Mouse (Mus musculus) liver, embryonic 12.5 days (tissue): ENCODE results near the gene Ets1. TPM values are rescaled to one million over a fixed set of nuclear protein-coding genes. Genes with fewer than 3 reads are reported as not detected.

Experiments used
- ATAC-seq: fragments of 200-750 bp; cut with Nextera tagmentation; 2 replicates; pipeline ENCODE4 v1.8.0; 2017; ENCODE audit warnings: moderate number of reproducible peaks, mild to moderate bottlenecking, moderate library complexity
- H3K27ac ChIP-seq: fragments of 300-500 bp; sonication (generic); 2 replicates; pipeline ENCODE4 v1.5.1; 2016; ENCODE audit warnings: mild to moderate bottlenecking
- H3K27me3 ChIP-seq: fragments of 300-500 bp; sonication (generic); replicated peaks from 2 replicates; pipeline ENCODE4 v1.6.1; 2016; ENCODE audit warnings: mild to moderate bottlenecking, moderate library complexity
- H3K36me3 ChIP-seq: fragments of 300-500 bp; sonication (generic); 2 replicates; pipeline ENCODE4 v1.6.1; 2016; ENCODE audit warnings: mild to moderate bottlenecking, moderate library complexity
- H3K4me1 ChIP-seq: fragments of 300-500 bp; sonication (generic); 2 replicates; pipeline ENCODE4 v1.6.1; 2016
- H3K4me2 ChIP-seq: fragments of 300-500 bp; sonication (generic); 2 replicates; pipeline ENCODE4 v1.6.1; 2016; ENCODE audit warnings: mild to moderate bottlenecking, moderate library complexity
- H3K4me3 ChIP-seq: fragments of 300-500 bp; sonication (generic); 2 replicates; pipeline ENCODE4 v1.5.1; 2016; ENCODE audit warnings: mild to moderate bottlenecking, moderate library complexity
- H3K9ac ChIP-seq: fragments of 300-500 bp; sonication (generic); 2 replicates; pipeline ENCODE4 v1.6.1; 2016; ENCODE audit warnings: mild to moderate bottlenecking, moderate library complexity
- H3K9me3 ChIP-seq: fragments of 300-500 bp; sonication (generic); replicated peaks from 2 replicates; pipeline ENCODE4 v1.6.1; 2016; ENCODE audit warnings: mild to moderate bottlenecking, moderate library complexity
- WGBS: fragments of 180-500 bp; shearing (Covaris S2); methylation state at CpG from one replicate; pipeline ENCODE4 v1.1.7; 2016; ENCODE audit not compliant: insufficient replicate concordance; 5-methylcytosine and 5-hydroxymethylcytosine counted together
- polyA plus RNA-seq: library from polyadenylated mRNA; unstranded; fragments of >200 nt; fragmentation: Nextera tagmentation; extraction: Ambion mirVana; gene quantifications from 2 replicates; pipeline ENCODE4 v1.2.1, GENCODE M21; 2016

Ets1 gene
- polyA plus RNA-seq, 1 experiment from 2014 or later, result 24.2 TPM

DNA sequence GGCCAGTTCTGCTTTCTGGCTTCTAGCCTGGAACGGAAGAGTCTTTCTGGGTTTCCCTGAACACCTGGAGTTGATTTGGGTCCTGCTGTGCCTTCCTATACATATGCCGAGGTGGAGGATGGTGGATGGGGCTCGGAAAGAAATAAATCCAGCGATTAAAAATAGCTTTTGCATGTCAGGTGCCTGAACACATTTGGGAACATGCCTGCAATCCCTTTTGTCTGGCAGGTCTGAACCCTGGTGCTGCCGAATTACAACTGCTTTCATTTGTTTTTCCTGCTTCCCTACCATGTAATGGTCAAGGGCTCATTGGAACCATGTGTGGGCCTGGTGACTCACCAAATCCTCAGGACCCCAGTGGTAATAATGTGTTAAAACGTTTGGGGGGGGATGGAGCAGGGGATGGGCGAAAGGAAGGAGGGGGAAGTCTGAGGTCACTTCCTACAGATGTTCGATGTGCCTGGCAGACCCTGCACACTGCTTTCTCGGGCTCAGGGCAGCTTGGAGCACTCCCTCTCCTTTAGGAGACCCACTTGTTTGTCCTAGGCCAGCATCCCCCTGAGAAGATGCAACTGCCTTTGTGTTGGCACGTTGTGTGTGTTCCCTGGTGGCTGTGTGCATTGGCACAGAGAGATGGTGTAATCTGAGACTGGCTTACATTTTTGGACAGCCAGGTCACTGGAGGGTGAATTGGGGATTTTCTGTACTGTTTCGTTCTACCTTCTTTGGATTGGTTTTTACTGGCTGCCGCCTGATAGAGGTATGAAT is 84.4 kb downstream of the Ets1 start:
- Histone ChIP-seq H3K4me3 (no peak overlapping the region), H3K9me3 (no peaks in the 10 kb centered on the region), H3K27me3 (no peaks in the 10 kb centered on the region), H3K27ac (no peak overlapping the region), H3K4me1 (peaks cover 25% of the 10 kb centered on the region), H3K4me2 (no peak overlapping the region), H3K9ac (no peak overlapping the region), H3K36me3 (no peaks in the 10 kb centered on the region)
- WGBS, result 31% methylated on average over 12 of the region's 12 CpGs
- ATAC-seq, result no peak

DNA sequence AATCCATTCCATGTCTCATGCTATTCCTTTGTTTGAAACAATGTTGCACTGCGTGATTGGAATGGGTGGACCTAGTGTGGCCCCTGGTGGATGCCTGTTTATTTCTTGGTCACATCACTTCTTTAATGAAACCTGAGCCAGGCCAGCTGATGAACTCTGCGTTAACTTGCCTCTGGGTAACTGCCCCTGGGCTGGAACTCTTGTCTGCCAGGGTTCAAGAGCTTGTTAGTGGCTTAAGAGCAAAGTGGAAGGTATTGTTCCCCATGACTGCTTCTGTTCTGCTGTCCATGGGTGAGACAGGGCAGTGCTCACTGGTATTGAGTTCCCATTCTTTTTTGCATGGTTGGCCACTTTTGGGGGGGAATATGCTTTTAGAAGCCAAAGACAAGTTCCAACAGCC is 85.1 kb downstream of the Ets1 start:
- H3K27me3 ChIP-seq, result no peaks in the 10 kb centered on the region
- H3K36me3 ChIP-seq, result no peaks in the 10 kb centered on the region
- 57% methylated on average over 2 of the region's 2 CpGs for WGBS
- H3K9me3 ChIP-seq, result no peaks in the 10 kb centered on the region
- H3K4me2 ChIP-seq, result no peak overlapping the region
- peaks cover 25% of the 10 kb centered on the region for H3K4me1 ChIP-seq
- H3K4me3 ChIP-seq, result no peak overlapping the region
- H3K9ac ChIP-seq, result no peak overlapping the region
- no peak overlapping the region for H3K27ac ChIP-seq
- ATAC-seq, result no peak

DNA sequence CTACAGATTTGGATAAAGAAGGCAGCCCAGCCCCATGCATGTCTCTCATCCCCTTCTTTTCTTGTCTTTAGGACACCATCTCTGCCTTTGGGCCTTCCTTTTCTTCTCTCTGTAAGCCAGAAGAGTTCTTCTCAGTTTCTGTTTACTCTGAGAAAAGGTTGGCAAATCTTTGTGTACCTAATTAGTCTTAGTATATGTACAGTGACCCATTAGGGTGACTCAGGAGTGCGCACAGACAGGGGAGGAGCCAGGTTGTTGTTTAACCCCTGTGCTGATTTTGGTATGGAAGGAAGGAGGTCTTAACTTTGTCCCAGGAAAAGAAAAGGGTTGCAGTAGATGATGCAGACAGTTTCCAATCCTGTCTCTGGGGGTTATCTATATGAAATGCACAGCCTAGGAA is 86.2 kb downstream of the Ets1 start:
- H3K27me3 ChIP-seq, result no peaks in the 10 kb centered on the region
- no peak overlapping the region for H3K4me2 ChIP-seq
- peaks cover 20% of the 10 kb centered on the region for H3K4me1 ChIP-seq
- no peak for ATAC-seq
- no peak overlapping the region for H3K4me3 ChIP-seq
- H3K27ac ChIP-seq, result no peak overlapping the region
- no peaks in the 10 kb centered on the region for H3K9me3 ChIP-seq
- H3K36me3 ChIP-seq, result no peaks in the 10 kb centered on the region
- no peak overlapping the region for H3K9ac ChIP-seq
- WGBS, result 75% methylated on average over 1 of the region's 1 CpGs

DNA sequence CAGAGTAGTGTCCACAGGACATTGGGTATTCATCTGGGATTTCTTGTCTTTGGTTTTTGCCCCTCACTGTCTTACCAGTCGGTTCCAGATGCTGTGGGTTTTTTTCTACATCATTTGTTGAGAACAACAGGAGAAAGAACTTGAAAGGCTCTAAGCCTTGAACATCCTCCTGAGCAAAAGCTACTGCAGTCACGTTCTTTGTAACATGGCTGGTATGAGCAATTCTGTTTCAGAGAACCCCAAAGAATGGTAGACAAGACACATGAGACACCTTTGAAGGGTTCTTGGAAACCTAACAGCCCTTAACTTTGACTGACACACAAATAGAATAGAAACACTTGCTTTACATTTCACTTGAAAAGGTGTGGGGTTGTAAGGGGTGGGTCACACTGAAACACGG is 86.9 kb downstream of the Ets1 start:
- ATAC-seq, result no peak
- WGBS, result 62% methylated on average over 3 of the region's 3 CpGs

DNA sequence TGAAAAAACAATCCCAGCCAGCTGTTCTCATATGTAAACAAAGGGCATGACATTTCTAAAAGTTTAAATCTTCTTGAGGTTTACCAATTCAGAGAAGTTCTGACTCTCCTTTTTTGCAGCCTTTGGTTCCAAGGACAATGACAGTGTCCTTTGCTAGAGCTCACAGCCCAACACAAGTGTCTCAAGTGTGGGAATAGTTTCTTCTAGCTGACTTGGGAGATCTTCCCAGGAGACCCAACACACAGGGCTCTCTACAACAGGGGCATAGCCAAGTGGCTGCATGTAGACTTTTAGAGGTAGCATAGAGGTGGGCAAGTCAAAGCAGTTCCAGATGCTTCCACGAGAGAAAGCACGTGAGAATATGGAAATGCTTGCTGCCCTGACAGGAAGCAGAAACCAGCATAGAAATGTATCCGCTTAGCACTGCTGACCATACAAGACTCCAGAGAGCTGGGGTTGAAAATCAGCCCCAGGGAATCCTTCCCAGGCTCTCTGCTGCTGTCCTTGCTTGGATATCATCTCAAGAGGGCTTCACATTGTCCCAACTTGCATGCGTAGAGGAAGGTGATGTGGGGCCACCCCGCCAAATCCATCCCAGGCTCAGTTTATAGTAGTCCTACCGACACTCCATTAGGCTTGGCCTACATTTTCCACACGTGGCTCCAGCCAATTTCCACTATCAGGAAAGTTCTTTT is 88.3 kb downstream of the Ets1 start:
- Histone ChIP-seq H3K4me3 (no peak overlapping the region), H3K9ac (no peak overlapping the region), H3K27me3 (no peaks in the 10 kb centered on the region), H3K4me2 (no peak overlapping the region), H3K27ac (no peak overlapping the region), H3K36me3 (no peaks in the 10 kb centered on the region), H3K4me1 (peaks cover 11% of the 10 kb centered on the region; the same call in 1 of the 2 replicates), H3K9me3 (no peaks in the 10 kb centered on the region)
- WGBS, result 63% methylated on average over 7 of the region's 7 CpGs
- ATAC-seq, result no peak

More for the DNA sequence above, 86.9 kb downstream of the Ets1 start:
- Histone ChIP-seq H3K4me2 (no peak overlapping the region), H3K4me3 (no peak overlapping the region), H3K9ac (no peak overlapping the region), H3K4me1 (peaks cover 16% of the 10 kb centered on the region; the same call in 1 of the 2 replicates), H3K27me3 (no peaks in the 10 kb centered on the region), H3K27ac (no peak overlapping the region), H3K9me3 (no peaks in the 10 kb centered on the region), H3K36me3 (no peaks in the 10 kb centered on the region)

DNA sequence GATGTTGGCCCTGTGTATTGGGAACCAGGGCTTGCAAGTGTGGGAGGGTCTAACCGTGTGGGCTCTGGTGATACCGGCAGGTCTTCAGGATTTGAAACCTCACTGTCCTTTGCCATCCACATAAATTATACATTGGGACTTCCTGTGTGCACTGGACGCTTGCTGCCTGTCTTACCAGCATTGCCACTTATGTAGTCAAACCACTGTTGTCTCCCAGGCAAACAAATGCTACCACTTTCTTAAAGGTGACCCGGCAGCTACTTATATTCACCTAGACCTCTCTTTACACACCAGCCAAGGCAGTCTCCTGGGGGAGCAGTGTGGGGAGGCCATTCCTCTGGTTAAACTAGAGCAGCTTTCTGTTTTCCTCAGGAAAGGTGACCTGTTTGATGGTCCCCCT is 89.9 kb downstream of the Ets1 start:
- H3K4me1 ChIP-seq, result 0 out of 2 replicates have a peak, but pooled peaks cover 6% of the 10 kb centered on the region
- WGBS, result 82% methylated on average over 4 of the region's 4 CpGs

DNA sequence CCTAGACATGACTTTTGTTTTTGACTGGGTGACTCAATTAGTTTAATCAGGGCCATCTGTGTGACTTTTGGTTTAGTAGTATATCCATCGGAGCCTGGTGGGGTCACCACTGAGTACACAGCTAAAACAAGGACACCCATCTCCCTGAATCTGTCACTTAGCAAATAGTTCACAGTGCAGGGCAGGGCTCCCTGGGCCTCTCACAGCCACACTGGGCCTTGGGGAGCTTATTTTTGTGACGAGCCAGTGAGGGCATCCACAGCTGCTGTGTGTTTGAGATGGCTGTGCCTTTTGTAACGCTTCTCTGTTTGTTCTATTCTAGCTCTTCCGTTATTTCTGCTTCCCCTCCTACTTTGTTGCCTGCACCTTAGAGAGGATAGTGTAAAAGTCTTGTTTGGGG is 90.6 kb downstream of the Ets1 start:
- no peaks in the 10 kb centered on the region for H3K27me3 ChIP-seq
- H3K4me1 ChIP-seq, result peaks cover 10% of the 10 kb centered on the region; the same call in 1 of the 2 replicates
- no peak overlapping the region for H3K4me3 ChIP-seq
- no peak overlapping the region for H3K4me2 ChIP-seq
- H3K9ac ChIP-seq, result no peak overlapping the region
- ATAC-seq, result no peak
- no peak overlapping the region for H3K27ac ChIP-seq
- WGBS, result 73% methylated on average over 4 of the region's 4 CpGs
- H3K9me3 ChIP-seq, result no peaks in the 10 kb centered on the region
- H3K36me3 ChIP-seq, result no peaks in the 10 kb centered on the region

More for the DNA sequence above, 89.9 kb downstream of the Ets1 start:
- H3K27ac ChIP-seq, result no peak overlapping the region
- no peak for ATAC-seq
- H3K4me3 ChIP-seq, result no peak overlapping the region
- H3K9me3 ChIP-seq, result no peaks in the 10 kb centered on the region
- H3K27me3 ChIP-seq, result no peaks in the 10 kb centered on the region
- no peak overlapping the region for H3K9ac ChIP-seq
- H3K4me2 ChIP-seq, result no peak overlapping the region
- H3K36me3 ChIP-seq, result no peaks in the 10 kb centered on the region

DNA sequence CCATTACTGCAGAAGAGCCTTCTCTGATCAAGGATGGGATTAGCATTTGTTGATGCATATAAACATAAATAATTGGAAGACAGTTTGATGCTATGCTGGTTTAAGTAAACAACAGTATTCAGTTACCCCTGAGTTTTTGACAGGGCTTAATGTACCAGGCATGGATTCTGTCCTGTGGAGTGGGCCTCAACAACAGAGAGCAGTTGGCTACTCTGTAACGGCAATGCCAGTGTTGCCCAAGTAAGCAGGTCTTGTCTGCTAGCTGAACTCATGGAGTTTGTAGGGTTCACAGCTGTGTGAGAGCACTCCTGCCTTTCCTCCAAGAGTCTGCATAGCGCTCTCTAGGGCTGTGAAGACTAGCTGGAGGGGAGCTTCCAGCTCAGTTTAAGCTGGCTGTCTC is 91.0 kb downstream of the Ets1 start:
- H3K4me1 ChIP-seq, result peaks cover 15% of the 10 kb centered on the region; the same call in 1 of the 2 replicates
- H3K36me3 ChIP-seq, result no peaks in the 10 kb centered on the region
- ATAC-seq, result no peak
- no peak overlapping the region for H3K9ac ChIP-seq
- H3K4me3 ChIP-seq, result no peak overlapping the region
- no peak overlapping the region for H3K27ac ChIP-seq
- H3K27me3 ChIP-seq, result no peaks in the 10 kb centered on the region
- no peaks in the 10 kb centered on the region for H3K9me3 ChIP-seq
- WGBS, result 70% methylated on average over 2 of the region's 2 CpGs
- no peak overlapping the region for H3K4me2 ChIP-seq

DNA sequence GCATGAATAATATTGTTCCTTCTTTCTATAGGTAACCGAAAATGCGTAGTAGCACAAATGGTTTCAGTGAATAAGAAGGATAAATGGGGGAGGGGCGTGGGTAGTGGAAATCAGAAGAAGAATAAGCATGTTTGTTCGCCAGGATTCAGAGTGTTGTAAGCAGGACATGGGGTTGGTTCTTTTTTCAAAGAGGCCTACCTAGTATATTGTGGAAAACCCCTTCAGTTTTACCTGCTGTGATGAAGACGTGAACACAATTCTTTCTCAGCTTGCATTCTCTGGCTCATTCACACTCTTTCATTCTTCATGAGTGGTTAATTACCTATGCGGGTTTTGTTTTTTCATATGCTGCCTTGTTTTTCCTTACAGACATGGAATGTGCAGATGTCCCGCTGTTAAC is 92.3 kb downstream of the Ets1 start:
- H3K9me3 ChIP-seq, result no peaks in the 10 kb centered on the region
- no peaks in the 10 kb centered on the region for H3K27me3 ChIP-seq
- H3K4me3 ChIP-seq, result no peak overlapping the region
- peaks cover 16% of the 10 kb centered on the region; the same call in 1 of the 2 replicates for H3K4me1 ChIP-seq
- no peak overlapping the region for H3K9ac ChIP-seq
- H3K36me3 ChIP-seq, result no peaks in the 10 kb centered on the region; the same call in 1 of the 2 replicates
- H3K27ac ChIP-seq, result no peak overlapping the region
- no peak overlapping the region for H3K4me2 ChIP-seq
- ATAC-seq, result no peak
- WGBS, result 68% methylated on average over 7 of the region's 7 CpGs

DNA sequence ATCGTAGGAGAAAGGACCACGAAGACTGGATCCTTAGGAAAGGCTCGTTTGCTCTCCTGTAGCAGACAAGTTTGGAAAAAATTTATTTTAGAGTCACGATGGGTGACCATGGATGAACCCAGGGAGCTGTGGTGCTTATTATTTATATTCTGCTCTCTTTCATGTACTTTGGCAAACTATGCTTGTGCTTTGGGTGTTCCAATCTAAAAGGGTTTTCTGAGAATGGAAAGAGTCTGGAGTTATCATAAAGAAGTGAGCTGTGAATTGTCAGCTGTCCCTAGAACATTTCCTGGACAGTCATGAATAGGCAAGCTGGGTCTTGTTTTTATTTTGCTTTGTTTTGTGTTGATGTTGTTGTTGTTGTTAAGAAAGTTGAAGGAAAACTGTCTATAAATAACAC is 92.8 kb downstream of the Ets1 start:
- no peak overlapping the region for H3K9ac ChIP-seq
- H3K9me3 ChIP-seq, result no peaks in the 10 kb centered on the region
- H3K4me1 ChIP-seq, result peaks cover 16% of the 10 kb centered on the region; the same call in 1 of the 2 replicates
- WGBS, result 71% methylated on average over 4 of the region's 4 CpGs
- peaks cover 3% of the 10 kb centered on the region; the same call in 1 of the 2 replicates for H3K36me3 ChIP-seq
- no peak overlapping the region for H3K27ac ChIP-seq
- no peaks in the 10 kb centered on the region for H3K27me3 ChIP-seq
- H3K4me3 ChIP-seq, result no peak overlapping the region
- ATAC-seq, result no peak
- H3K4me2 ChIP-seq, result no peak overlapping the region

DNA sequence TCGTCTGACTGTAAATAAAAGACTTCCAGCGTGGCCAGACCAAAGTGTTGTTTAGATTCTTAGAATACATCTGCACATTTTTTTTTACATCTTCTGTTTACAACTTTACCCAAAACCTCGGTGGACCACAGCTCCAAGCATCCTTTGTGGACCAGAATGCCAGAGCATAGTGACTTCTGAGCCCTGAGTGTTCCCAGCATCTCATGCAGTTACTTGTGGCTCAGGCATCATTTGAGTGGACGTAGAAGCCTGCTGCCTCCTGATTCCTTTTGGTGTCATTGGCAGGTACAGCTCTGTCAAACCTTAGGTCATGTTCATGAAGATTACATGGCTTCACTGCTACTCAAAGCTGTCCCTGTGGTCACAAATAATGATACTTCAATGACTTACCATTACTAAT is 93.2 kb downstream of the Ets1 start:
- Histone ChIP-seq H3K4me1 (peaks cover 16% of the 10 kb centered on the region; the same call in 1 of the 2 replicates), H3K36me3 (peaks cover 7% of the 10 kb centered on the region; the same call in 1 of the 2 replicates), H3K27ac (no peak overlapping the region), H3K9ac (no peak overlapping the region), H3K4me3 (no peak overlapping the region), H3K9me3 (no peaks in the 10 kb centered on the region), H3K27me3 (no peaks in the 10 kb centered on the region), H3K4me2 (no peak overlapping the region)
- no peak for ATAC-seq
- 63% methylated on average over 4 of the region's 4 CpGs for WGBS

DNA sequence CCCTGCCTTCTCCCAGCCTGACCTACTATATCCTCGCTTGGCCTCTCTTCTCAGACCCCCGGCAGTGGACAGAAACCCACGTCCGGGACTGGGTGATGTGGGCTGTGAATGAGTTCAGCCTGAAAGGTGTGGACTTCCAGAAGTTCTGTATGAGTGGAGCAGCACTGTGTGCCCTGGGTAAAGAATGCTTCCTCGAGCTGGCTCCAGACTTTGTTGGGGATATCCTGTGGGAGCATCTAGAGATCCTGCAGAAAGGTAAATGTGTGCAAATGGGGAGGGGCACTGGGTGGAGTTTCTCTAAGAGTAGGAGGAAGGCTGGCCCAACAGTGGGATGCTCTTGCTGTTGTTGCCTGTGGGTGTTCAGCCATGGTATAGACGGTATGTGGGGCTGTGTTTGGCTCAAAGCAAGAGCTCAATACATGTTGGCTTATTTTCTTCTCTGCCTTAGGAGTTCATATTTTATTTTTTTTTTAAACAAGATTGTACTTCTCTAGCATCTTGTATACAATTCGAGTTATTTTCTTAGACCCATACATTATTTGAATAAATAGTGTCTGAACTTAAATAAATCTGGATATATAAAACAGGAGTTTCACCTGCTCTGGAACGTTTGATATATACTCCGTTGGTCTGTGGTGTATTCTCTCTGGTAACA is 94.1 kb downstream of the Ets1 start:
- WGBS, result 70% methylated on average over 9 of the region's 9 CpGs

More for the DNA sequence above, 94.1 kb downstream of the Ets1 start:
- Histone ChIP-seq H3K27me3 (no peaks in the 10 kb centered on the region), H3K27ac (no peak overlapping the region), H3K9me3 (no peaks in the 10 kb centered on the region), H3K4me1 (peaks cover 16% of the 10 kb centered on the region; the same call in 1 of the 2 replicates), H3K4me3 (no peak overlapping the region), H3K9ac (no peak overlapping the region), H3K36me3 (peaks cover 7% of the 10 kb centered on the region; the same call in 1 of the 2 replicates), H3K4me2 (no peak overlapping the region)
- ATAC-seq, result no peak
